Mouse (Mus musculus) myocyte (in vitro differentiated cells): ENCODE measurements at regions not wholly inside any gene's neighbourhood (a gene's known extent, or its start where the extent isn't known, plus 50 kb on each side); places are given as distances from the start of the nearest gene placed in this dataset.

Experiments used
- MYOG ChIP-seq, 3 experiments: IDR thresholded peaks; one replicate each; pipeline ENCODE4 v1.6.1; 2011; ENCODE audit warnings: control low read depth in 2 of 3, low read depth in 2 of 3, mild to moderate bottlenecking in 2 of 3; ENCODE audit not compliant: insufficient read length in 2 of 3, control insufficient read depth in 1 of 3, insufficient read depth in 1 of 3
- POLR2A ChIP-seq: IDR thresholded peaks from one replicate; pipeline ENCODE4 v1.6.1; 2011; ENCODE audit warnings: low read depth, mild to moderate bottlenecking, control low read depth, moderate library complexity; ENCODE audit not compliant: insufficient read length
- TCF3 ChIP-seq: IDR thresholded peaks from one replicate; pipeline ENCODE4 v1.6.1; 2011; ENCODE audit warnings: low read depth, control low read depth; ENCODE audit not compliant: insufficient read length

DNA sequence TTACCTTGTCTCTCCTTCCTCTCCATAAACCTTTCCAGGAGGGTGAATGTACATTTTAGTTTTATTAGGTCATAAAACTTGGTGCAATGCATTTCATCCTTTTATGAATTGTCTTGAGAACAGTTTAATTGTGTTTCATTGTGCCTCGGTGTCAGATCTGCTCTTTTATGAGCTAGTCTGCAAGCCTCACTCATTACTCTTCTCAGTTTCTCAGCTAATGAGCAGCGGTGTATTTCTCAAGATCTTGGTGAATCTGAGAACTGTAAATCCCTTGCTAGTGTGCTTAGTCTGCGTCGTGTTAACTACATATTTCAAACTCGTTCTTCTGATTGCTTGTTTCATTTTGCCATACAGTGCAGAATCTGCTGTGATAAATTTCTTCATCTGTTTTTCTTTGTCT lies 984.4 kb downstream of the Basp1 start:
- TF ChIP-seq POLR2A (no peak), TCF3 (no peak), MYOG (IDR thresholded peaks at IDR 0.05; ENCODE audit: control insufficient read depth in 1 of 3, insufficient read depth in 1 of 3, insufficient read length in 2 of 3, low read depth in 2 of 3) (no peak)
